Mouse (Mus musculus): ENCODE results near the gene Fbxo3.

- TF ChIP-seq CTCF (IDR thresholded peaks at IDR 0.05; ENCODE audit: control insufficient read depth, insufficient read depth, insufficient read length) (no peak), MYOD1 (IDR thresholded peaks at IDR 0.05; ENCODE audit: control insufficient read depth, insufficient read length, low read depth) (no peak), MYOG (IDR thresholded peaks at IDR 0.05; ENCODE audit: control insufficient read depth, extremely low read depth, insufficient read length) (no peak), USF1 (IDR thresholded peaks at IDR 0.05; ENCODE audit: low read depth) (no peak), MAX (IDR thresholded peaks at IDR 0.05) (no peak)
Measured at GRCm38 (mm10) chr2:104095741-104096213, 68.3 kb downstream of the Fbxo3 start, which contains the start of gene Cd59a.

Data from C2C12 (cell line).